Mouse (Mus musculus): Measurements from ENCODE around the gene Zkscan16. TPM values are rescaled to one million over a fixed set of nuclear protein-coding genes. Genes with fewer than 3 reads are reported as not detected.

Zkscan16 gene
- polyA plus RNA-seq (2015; fragmentation: Nextera tagmentation; extraction: Ambion mirVana) = 1.8 and 2.1 TPM in 2 replicates

GRCm38 (mm10) chr4:58943420-58944205 is at the start of gene Zkscan16:
Zkscan16 (plus strand) TSS chr4:58943628.
- Histone ChIP-seq H3K4me2 (peak within 1 kb of the TSS; percentile 76), H3K36me3 (no peaks in the 10 kb centered on the region), H3K9ac (replicated peaks) (peak within 1 kb of the TSS; percentile 69), H3K27ac (replicated peaks) (peak within 1 kb of the TSS; percentile 80), H3K9me3 (replicated peaks) (no peaks in the 10 kb centered on the region), H3K4me1 (peaks cover 21% of the 10 kb centered on the region), H3K4me3 (replicated peaks) (peak within 1 kb of the TSS; percentile 72), H3K27me3 (replicated peaks) (no peaks in the 10 kb centered on the region; the same call in 1 of the 2 replicates)
- ATAC-seq (ENCODE audit: low FRiP score) = peak; percentile 90
- 2% methylated on average over 50 of the region's 50 CpGs for WGBS

GRCm38 (mm10) chr4:58894399-58894798 is 49.0 kb upstream of the Zkscan16 start:
- no peak for ATAC-seq (ENCODE audit: low FRiP score)
- Histone ChIP-seq H3K4me1 (no peaks in the 10 kb centered on the region), H3K9ac (replicated peaks) (no peak overlapping the region), H3K4me3 (replicated peaks) (no peak overlapping the region), H3K36me3 (no peaks in the 10 kb centered on the region), H3K27ac (replicated peaks) (no peak overlapping the region), H3K4me2 (no peak overlapping the region), H3K9me3 (replicated peaks) (no peaks in the 10 kb centered on the region), H3K27me3 (replicated peaks) (no peaks in the 10 kb centered on the region)
- 87% methylated on average over 7 of the region's 7 CpGs for WGBS

- no peak overlapping the region for H3K4me2 ChIP-seq
- no peak overlapping the region for H3K4me3 ChIP-seq (replicated peaks)
- no peak for ATAC-seq (ENCODE audit: low FRiP score)
- no peaks in the 10 kb centered on the region for H3K4me1 ChIP-seq
- no peaks in the 10 kb centered on the region for H3K27me3 ChIP-seq (replicated peaks)
- 74% methylated on average over 4 of the region's 4 CpGs for WGBS
- H3K9me3 ChIP-seq (replicated peaks) = no peaks in the 10 kb centered on the region
- no peak overlapping the region for H3K27ac ChIP-seq (replicated peaks)
- H3K9ac ChIP-seq (replicated peaks) = no peak overlapping the region
- no peaks in the 10 kb centered on the region for H3K36me3 ChIP-seq
Observed at GRCm38 (mm10) chr4:58897436-58897835, 46.0 kb upstream of the Zkscan16 start.

- no peaks in the 10 kb centered on the region for H3K9me3 ChIP-seq (replicated peaks)
- no peak overlapping the region for H3K27ac ChIP-seq (replicated peaks)
- no peak for ATAC-seq (ENCODE audit: low FRiP score)
- no peak overlapping the region for H3K9ac ChIP-seq (replicated peaks)
- H3K27me3 ChIP-seq (replicated peaks) = no peaks in the 10 kb centered on the region
- no peaks in the 10 kb centered on the region for H3K4me1 ChIP-seq
- H3K36me3 ChIP-seq = no peaks in the 10 kb centered on the region
- no peak overlapping the region for H3K4me3 ChIP-seq (replicated peaks)
- no peak overlapping the region for H3K4me2 ChIP-seq
Observed at GRCm38 (mm10) chr4:58898318-58898717, 45.1 kb upstream of the Zkscan16 start.

- no peaks in the 10 kb centered on the region for H3K9me3 ChIP-seq (replicated peaks)
Observed at GRCm38 (mm10) chr4:58907453-58907852, 36.0 kb upstream of the Zkscan16 start.

GRCm38 (mm10) chr4:58910175-58911068 is 33.0 kb upstream of the Zkscan16 start:
- H3K27me3 ChIP-seq (replicated peaks) = no peaks in the 10 kb centered on the region
- peak overlapping the region; percentile 63 for H3K4me3 ChIP-seq (replicated peaks)
- no peak for ATAC-seq (ENCODE audit: low FRiP score)
- peak overlapping the region; percentile 98 for H3K27ac ChIP-seq (replicated peaks)
- H3K9me3 ChIP-seq (replicated peaks) = no peaks in the 10 kb centered on the region
- 34% methylated on average over 16 of the region's 16 CpGs for WGBS
- no peaks in the 10 kb centered on the region for H3K36me3 ChIP-seq
- peaks cover 20% of the 10 kb centered on the region for H3K4me1 ChIP-seq
- peak overlapping the region; percentile 83 for H3K9ac ChIP-seq (replicated peaks)
- H3K4me2 ChIP-seq = peak overlapping the region; percentile 68

More at GRCm38 (mm10) chr4:58907453-58907852, 36.0 kb upstream of the Zkscan16 start:
- Histone ChIP-seq H3K27me3 (replicated peaks) (no peaks in the 10 kb centered on the region), H3K9ac (replicated peaks) (no peak overlapping the region), H3K4me1 (peaks cover 11% of the 10 kb centered on the region), H3K4me3 (replicated peaks) (no peak overlapping the region), H3K4me2 (no peak overlapping the region), H3K27ac (replicated peaks) (no peak overlapping the region), H3K36me3 (no peaks in the 10 kb centered on the region)
- ATAC-seq (ENCODE audit: low FRiP score) = no peak
- 93% methylated on average over 1 of the region's 1 CpGs for WGBS

GRCm38 (mm10) chr4:58911069-58911830 is 32.2 kb upstream of the Zkscan16 start:
- no peaks in the 10 kb centered on the region for H3K36me3 ChIP-seq
- H3K9me3 ChIP-seq (replicated peaks) = no peaks in the 10 kb centered on the region
- peak overlapping the region; percentile 83 for H3K9ac ChIP-seq (replicated peaks)
- no peaks in the 10 kb centered on the region for H3K27me3 ChIP-seq (replicated peaks)
- peak overlapping the region; percentile 98 for H3K27ac ChIP-seq (replicated peaks)
- peaks cover 20% of the 10 kb centered on the region for H3K4me1 ChIP-seq
- peak overlapping the region; percentile 68 for H3K4me2 ChIP-seq
- WGBS = under 1% methylated on average over 56 of the region's 56 CpGs
- ATAC-seq (ENCODE audit: low FRiP score) = peak; percentile 74
- H3K4me3 ChIP-seq (replicated peaks) = peak overlapping the region; percentile 63

GRCm38 (mm10) chr4:58911831-58912628 is 31.4 kb upstream of the Zkscan16 start:
- H3K4me3 ChIP-seq (replicated peaks) = peak overlapping the region; percentile 63
- H3K9ac ChIP-seq (replicated peaks) = peak overlapping the region; percentile 83
- WGBS = under 1% methylated on average over 105 of the region's 126 CpGs
- H3K27me3 ChIP-seq (replicated peaks) = no peaks in the 10 kb centered on the region
- ATAC-seq (ENCODE audit: low FRiP score) = peak; percentile 90
- no peaks in the 10 kb centered on the region for H3K36me3 ChIP-seq
- peak overlapping the region; percentile 68 for H3K4me2 ChIP-seq
- peak overlapping the region; percentile 98 for H3K27ac ChIP-seq (replicated peaks)
- no peaks in the 10 kb centered on the region for H3K9me3 ChIP-seq (replicated peaks)
- H3K4me1 ChIP-seq = peaks cover 20% of the 10 kb centered on the region

GRCm38 (mm10) chr4:58912629-58913335 is 30.6 kb upstream of the Zkscan16 start, which contains the start of gene Ecpas:
Ecpas (minus strand) TSS chr4:58912749.
- peak within 1 kb of the TSS; percentile 83 for H3K9ac ChIP-seq (replicated peaks)
- H3K4me2 ChIP-seq = peak within 1 kb of the TSS; percentile 68
- no peaks in the 10 kb centered on the region for H3K36me3 ChIP-seq
- H3K27ac ChIP-seq (replicated peaks) = peak within 1 kb of the TSS; percentile 98
- no peaks in the 10 kb centered on the region for H3K9me3 ChIP-seq (replicated peaks)
- H3K4me3 ChIP-seq (replicated peaks) = peak within 1 kb of the TSS; percentile 63
- peaks cover 20% of the 10 kb centered on the region for H3K4me1 ChIP-seq
- peak; percentile 60 for ATAC-seq (ENCODE audit: low FRiP score)
- no peaks in the 10 kb centered on the region for H3K27me3 ChIP-seq (replicated peaks)
- WGBS = 4% methylated on average over 43 of the region's 43 CpGs

- Histone ChIP-seq H3K4me2 (peak overlapping the region; percentile 68), H3K4me1 (peaks cover 20% of the 10 kb centered on the region), H3K9ac (replicated peaks) (peak overlapping the region; percentile 83; the same call in 1 of the 2 replicates), H3K27me3 (replicated peaks) (no peaks in the 10 kb centered on the region), H3K27ac (replicated peaks) (no peak overlapping the region), H3K4me3 (replicated peaks) (peak overlapping the region; percentile 63), H3K9me3 (replicated peaks) (no peaks in the 10 kb centered on the region), H3K36me3 (no peaks in the 10 kb centered on the region)
- WGBS = 35% methylated on average over 3 of the region's 3 CpGs
- no peak for ATAC-seq (ENCODE audit: low FRiP score)
Observed at GRCm38 (mm10) chr4:58913336-58914026, 29.9 kb upstream of the Zkscan16 start.

Data from neural tube, embryonic 15.5 days (tissue).